Mouse (Mus musculus) thymus, adult 2 months (tissue): ENCODE data around the gene Pcbp1.

Experiments
- CTCF ChIP-seq: fragments of 200-500 bp; IDR thresholded peaks from 2 replicates; pipeline ENCODE4 v1.5.1; 2012; ENCODE audit warnings: mild to moderate bottlenecking, control low read depth, low read length, moderate library complexity, borderline replicate concordance; ENCODE audit not compliant: control insufficient read depth, poor library complexity, insufficient read depth; ENCODE audit errors: extremely low read depth
- POLR2A ChIP-seq: fragments of 200-500 bp; IDR thresholded peaks from 2 replicates; pipeline ENCODE4 v1.6.1; 2012; ENCODE audit warnings: mild to moderate bottlenecking, low read length, control low read depth, moderate library complexity; ENCODE audit not compliant: control insufficient read depth, poor library complexity, insufficient read depth; ENCODE audit errors: extremely low read depth

GRCm38 (mm10) chr6:86496585-86496984 is 29.5 kb downstream of the Pcbp1 start:
- TF ChIP-seq CTCF (no peak), POLR2A (no peak)
